Mouse (Mus musculus): Measurements from ENCODE around the gene Ints3. TPM values are rescaled to one million over a fixed set of nuclear protein-coding genes. Genes with fewer than 3 reads are reported as not detected.

Gene Ints3
- total and polyA plus RNA-seq, 3 experiments: 58.5 to 115 (median 101) TPM

DNA sequence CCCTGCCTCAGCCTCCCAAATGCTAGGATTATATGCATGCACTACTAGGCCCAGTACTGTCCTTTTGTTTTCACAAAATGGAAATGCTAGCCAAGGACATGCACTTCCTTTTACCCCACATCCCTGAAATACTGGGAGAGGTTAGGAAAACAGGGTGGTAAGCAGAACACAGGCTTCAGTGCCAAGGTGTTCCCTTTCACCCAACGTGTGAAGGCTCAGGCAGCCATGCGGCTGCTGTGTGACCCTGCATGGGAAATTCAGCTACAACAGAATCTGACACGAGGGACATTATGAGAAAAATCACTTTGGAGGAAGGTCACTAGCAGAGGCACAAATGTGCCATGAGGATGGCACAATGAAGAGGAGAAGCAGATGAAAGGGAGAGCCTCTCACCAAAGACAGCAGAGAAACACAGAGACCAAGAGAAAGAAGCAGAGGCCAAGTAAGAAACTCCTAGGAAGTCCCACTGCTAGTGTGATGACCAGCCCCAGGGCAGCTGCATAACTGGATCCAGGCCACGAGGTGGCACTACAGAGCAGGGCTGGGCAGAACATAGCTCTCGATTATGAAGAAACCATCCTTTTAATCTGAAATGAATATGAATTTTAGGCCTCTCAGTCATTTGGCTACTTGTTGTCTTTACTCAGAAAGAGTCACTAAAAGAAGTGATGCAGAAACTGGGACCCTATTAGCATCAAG is 21.0 kb downstream of the Ints3 start:
- H3K27me3 ChIP-seq (ENCODE audit: control insufficient read depth in 1 of 2, insufficient read depth in 2 of 2, low read length in 2 of 2): no peaks in the 10 kb centered on the region
- peaks cover 0 to 41% of the 10 kb centered on the region in 2 experiments; a peak in 2 of 4 replicates for H3K36me3 ChIP-seq (ENCODE audit: control insufficient read depth in 1 of 2, insufficient read depth in 2 of 2, low read length in 2 of 2)
- no peaks in the 10 kb centered on the region for H3K9me3 ChIP-seq (replicated peaks; ENCODE audit: insufficient read depth, low read length)
- H3K79me2 ChIP-seq (ENCODE audit: control insufficient read depth, insufficient read depth, low read length, poor library complexity): no peaks in the 10 kb centered on the region
- TF ChIP-seq MEF2A (IDR thresholded peaks at IDR 0.05; ENCODE audit: extremely low read depth, insufficient replicate concordance, low read depth, low read length, poor library complexity, severe bottlenecking): no peak
- TF ChIP-seq SMC3 (IDR thresholded peaks at IDR 0.05; ENCODE audit: low read depth, low read length): peak; percentile 91
- TF ChIP-seq EP300 (IDR thresholded peaks at IDR 0.05; ENCODE audit: low read depth in 1 of 2, low read length in 2 of 2): no peak
- no peak for TF ChIP-seq NRF1 (IDR thresholded peaks at IDR 0.05; ENCODE audit: insufficient read depth, low read depth, low read length, poor library complexity, severe bottlenecking)
- no peak for TF ChIP-seq TCF12 (IDR thresholded peaks at IDR 0.05; ENCODE audit: low read depth, low read length)
- no peak for TF ChIP-seq MXI1 (IDR thresholded peaks at IDR 0.05; ENCODE audit: low read depth, low read length)
- no peak for TF ChIP-seq MYB (IDR thresholded peaks at IDR 0.05; ENCODE audit: low read depth, low read length)
- TF ChIP-seq KAT2A (conservative IDR thresholded peaks at IDR 0.05; ENCODE audit: low read depth, low read length): no peak
- no peak for TF ChIP-seq NELFE (IDR thresholded peaks at IDR 0.05; ENCODE audit: low read depth, low read length)
- no peak for TF ChIP-seq ZMIZ1 (IDR thresholded peaks at IDR 0.05; ENCODE audit: low read depth, low read length)
- no peak for TF ChIP-seq MAZ (IDR thresholded peaks at IDR 0.05; ENCODE audit: low read depth, low read length)
- no peak for TF ChIP-seq CHD2 (IDR thresholded peaks at IDR 0.05; ENCODE audit: low read length)
- no peak for TF ChIP-seq USF1 (IDR thresholded peaks at IDR 0.05; ENCODE audit: low read depth, low read length)
- TF ChIP-seq E2F4 (IDR thresholded peaks at IDR 0.05; ENCODE audit: borderline replicate concordance, low read depth, low read length): no peak
- TF ChIP-seq POLR2A (IDR thresholded peaks at IDR 0.05; ENCODE audit: control insufficient read depth in 1 of 2, insufficient read depth in 1 of 2, low read depth in 1 of 2, low read length in 2 of 2, poor library complexity in 1 of 2): no peak
- no peak for TF ChIP-seq ELF1 (IDR thresholded peaks at IDR 0.05; ENCODE audit: low read depth, low read length)
- TF ChIP-seq USF2 (IDR thresholded peaks at IDR 0.05; ENCODE audit: borderline replicate concordance in 1 of 2, insufficient read depth in 1 of 2, low read depth in 1 of 2, low read length in 2 of 2): no peak
- peak; percentile 93 to 99 (median 96) for TF ChIP-seq CTCF (IDR thresholded peaks at IDR 0.05 in 2 of 3, conservative IDR thresholded peaks at IDR 0.05 in 1 of 3; ENCODE audit: control insufficient read depth in 1 of 3, insufficient read depth in 1 of 3, low read depth in 2 of 3, low read length in 3 of 3, poor library complexity in 1 of 3, severe bottlenecking in 1 of 3)
- peak; percentile 80 for TF ChIP-seq RAD21 (IDR thresholded peaks at IDR 0.05; ENCODE audit: low read depth, low read length)
- no peak for TF ChIP-seq TBP (IDR thresholded peaks at IDR 0.05; ENCODE audit: low read depth, low read length)
- TF ChIP-seq ETS1 (IDR thresholded peaks at IDR 0.05; ENCODE audit: low read depth, low read length): no peak
- peak; percentile 60 for TF ChIP-seq ZC3H11A (IDR thresholded peaks at IDR 0.05; ENCODE audit: low read depth, low read length)
- TF ChIP-seq GABPA (IDR thresholded peaks at IDR 0.05; ENCODE audit: low read depth, low read length): no peak
- TF ChIP-seq ZNF384 (IDR thresholded peaks at IDR 0.05; ENCODE audit: low read depth, low read length): no peak
- no peak overlapping the region for H3K4me3 ChIP-seq (ENCODE audit: control insufficient read depth in 1 of 2, insufficient read depth in 1 of 2, low read depth in 2 of 2, low read length in 2 of 2)
- no peaks in the 10 kb centered on the region for H3K4me1 ChIP-seq (ENCODE audit: control insufficient read depth in 1 of 2, insufficient read depth in 2 of 2, low read length in 2 of 2)
- peak; percentile 78 for DNase-seq (ENCODE audit: low read depth, low spot score)
- no peak overlapping the region for H3K9ac ChIP-seq (ENCODE audit: control insufficient read depth, low read depth, low read length, poor library complexity, severe bottlenecking)
- H3K27ac ChIP-seq (ENCODE audit: control insufficient read depth, low read depth, low read length): no peak overlapping the region

Data from MEL (cell line).